Mouse (Mus musculus): Measurements from ENCODE around the gene Caskin1. TPM values are rescaled to one million over a fixed set of nuclear protein-coding genes. Genes with fewer than 3 reads are reported as not detected.
A peak's percentile ranks its signal among the peaks of the same experiment; 100 is the strongest.

Gene Caskin1
- total and polyA plus RNA-seq, 2 experiments from 2014 or later = 0.11 to 0.14 TPM

DNA sequence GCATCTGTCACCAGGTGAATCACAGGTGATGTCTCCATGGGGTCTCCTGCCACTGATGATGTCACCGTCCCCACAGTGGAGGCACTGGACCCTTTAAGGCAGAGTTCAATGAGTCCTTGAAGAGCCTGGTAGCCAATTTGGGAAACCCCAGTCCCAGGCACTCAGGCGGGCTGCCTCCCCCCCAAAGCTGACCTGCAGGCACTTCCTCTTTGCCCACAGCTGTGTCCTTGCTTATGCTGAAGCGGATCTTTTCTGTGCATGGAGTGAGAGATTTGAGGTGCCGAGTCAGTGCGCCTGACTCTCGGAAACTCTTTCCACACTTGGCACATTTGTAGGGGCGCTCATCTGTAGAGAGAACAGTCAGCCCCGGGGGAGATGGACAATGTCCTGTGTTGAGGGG, 41.8 kb upstream of the Caskin1 start:
- H3K36me3 ChIP-seq (replicated peaks; ENCODE audit: control insufficient read depth, insufficient read depth, low read length) = peaks cover 87% of the 10 kb centered on the region
- no peak for DNase-seq (ENCODE audit: low spot score)
- H3K9me3 ChIP-seq (replicated peaks; ENCODE audit: control insufficient read depth, low read length) = no peaks in the 10 kb centered on the region
- no peak for TF ChIP-seq CTCF (IDR thresholded peaks at IDR 0.05; ENCODE audit: low read depth)
- TF ChIP-seq EP300 (IDR thresholded peaks at IDR 0.05; ENCODE audit: low read depth) = no peak
- no peak overlapping the region for H3K9ac ChIP-seq (replicated peaks; ENCODE audit: low read depth, low read length)
- WGBS = 90% methylated on average over 8 of the region's 8 CpGs
- no peak for ATAC-seq (ENCODE audit: insufficient read depth, low read depth)
- no peaks in the 10 kb centered on the region for H3K4me1 ChIP-seq (ENCODE audit: control insufficient read depth, insufficient read depth)
- H3K27ac ChIP-seq (ENCODE audit: low read depth) = no peak overlapping the region
- H3K27me3 ChIP-seq (ENCODE audit: control insufficient read depth, insufficient read depth, low read length) = no peaks in the 10 kb centered on the region
- no peak overlapping the region for H3K4me3 ChIP-seq (ENCODE audit: low read depth, low read length)
- no peak overlapping the region for H3K4me2 ChIP-seq (ENCODE audit: low read depth, low read length)

GRCm38 (mm10) chr17:24449507-24449906, 38.9 kb upstream of the Caskin1 start:
- Histone ChIP-seq H3K9me3 (replicated peaks; ENCODE audit: control insufficient read depth, low read length) (no peaks in the 10 kb centered on the region), H3K4me3 (ENCODE audit: low read depth, low read length) (no peak overlapping the region), H3K27ac (ENCODE audit: low read depth) (no peak overlapping the region), H3K36me3 (replicated peaks; ENCODE audit: control insufficient read depth, insufficient read depth, low read length) (peaks cover 69% of the 10 kb centered on the region), H3K9ac (replicated peaks; ENCODE audit: low read depth, low read length) (no peak overlapping the region), H3K27me3 (ENCODE audit: control insufficient read depth, insufficient read depth, low read length) (no peaks in the 10 kb centered on the region), H3K4me1 (ENCODE audit: control insufficient read depth, insufficient read depth) (peaks cover 13% of the 10 kb centered on the region), H3K4me2 (ENCODE audit: low read depth, low read length) (no peak overlapping the region)
- no peak for ATAC-seq (ENCODE audit: insufficient read depth, low read depth)
- WGBS = 88% methylated on average over 6 of the region's 6 CpGs
- TF ChIP-seq CTCF (IDR thresholded peaks at IDR 0.05; ENCODE audit: low read depth) (no peak), EP300 (IDR thresholded peaks at IDR 0.05; ENCODE audit: low read depth) (no peak)
- no peak for DNase-seq (ENCODE audit: low spot score)

DNA sequence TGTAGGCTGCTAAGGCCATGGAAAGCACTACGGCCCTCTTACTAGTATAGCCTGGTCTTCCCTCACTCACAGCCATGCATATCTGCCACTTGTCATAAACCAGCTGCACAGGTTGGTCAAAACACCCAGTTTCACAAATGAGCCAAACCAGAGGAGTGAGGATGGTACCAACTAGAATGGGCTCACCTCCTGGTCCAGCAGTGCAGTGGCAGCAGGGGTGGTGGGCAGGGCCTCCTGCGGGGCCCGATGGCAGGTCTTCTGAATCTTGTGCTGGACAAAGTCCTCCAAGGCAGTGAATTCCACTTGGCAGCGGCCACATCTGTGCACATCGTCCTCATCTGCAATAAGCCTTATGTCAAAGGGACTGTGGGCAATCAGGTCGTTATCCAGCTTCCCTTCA, 37.2 kb upstream of the Caskin1 start:
- Histone ChIP-seq H3K9me3 (replicated peaks; ENCODE audit: control insufficient read depth, low read length) (no peaks in the 10 kb centered on the region), H3K27me3 (ENCODE audit: control insufficient read depth, insufficient read depth, low read length) (no peaks in the 10 kb centered on the region), H3K4me1 (ENCODE audit: control insufficient read depth, insufficient read depth) (peaks cover 18% of the 10 kb centered on the region), H3K4me2 (ENCODE audit: low read depth, low read length) (no peak overlapping the region), H3K4me3 (ENCODE audit: low read depth, low read length) (no peak overlapping the region), H3K9ac (replicated peaks; ENCODE audit: low read depth, low read length) (no peak overlapping the region), H3K27ac (ENCODE audit: low read depth) (no peak overlapping the region), H3K36me3 (replicated peaks; ENCODE audit: control insufficient read depth, insufficient read depth, low read length) (peaks cover 51% of the 10 kb centered on the region)
- 91% methylated on average over 6 of the region's 6 CpGs for WGBS
- DNase-seq (ENCODE audit: low spot score) (no peak), ATAC-seq (ENCODE audit: insufficient read depth, low read depth) (no peak)
- TF ChIP-seq EP300 (IDR thresholded peaks at IDR 0.05; ENCODE audit: low read depth) = no peak
- no peak for TF ChIP-seq CTCF (IDR thresholded peaks at IDR 0.05; ENCODE audit: low read depth)

GRCm38 (mm10) chr17:24453372-24453771, 35.0 kb upstream of the Caskin1 start:
- Histone ChIP-seq H3K9ac (replicated peaks; ENCODE audit: low read depth, low read length) (no peak overlapping the region), H3K27me3 (ENCODE audit: control insufficient read depth, insufficient read depth, low read length) (no peaks in the 10 kb centered on the region), H3K4me3 (ENCODE audit: low read depth, low read length) (no peak overlapping the region), H3K9me3 (replicated peaks; ENCODE audit: control insufficient read depth, low read length) (no peaks in the 10 kb centered on the region), H3K4me2 (ENCODE audit: low read depth, low read length) (0 out of 2 replicates have a peak overlapping the region, but pooled peaks have one; percentile 69), H3K36me3 (replicated peaks; ENCODE audit: control insufficient read depth, insufficient read depth, low read length) (peaks cover 30% of the 10 kb centered on the region), H3K4me1 (ENCODE audit: control insufficient read depth, insufficient read depth) (peaks cover 18% of the 10 kb centered on the region), H3K27ac (ENCODE audit: low read depth) (no peak overlapping the region)
- TF ChIP-seq CTCF (IDR thresholded peaks at IDR 0.05; ENCODE audit: low read depth) = no peak
- no peak for TF ChIP-seq EP300 (IDR thresholded peaks at IDR 0.05; ENCODE audit: low read depth)
- no peak for ATAC-seq (ENCODE audit: insufficient read depth, low read depth)
- no peak for DNase-seq (ENCODE audit: low spot score)
- WGBS = 87% methylated on average over 2 of the region's 2 CpGs

- no peak for DNase-seq (ENCODE audit: low spot score)
- no peak for ATAC-seq (ENCODE audit: insufficient read depth, low read depth)
- Histone ChIP-seq H3K9me3 (replicated peaks; ENCODE audit: control insufficient read depth, low read length) (no peaks in the 10 kb centered on the region), H3K9ac (replicated peaks; ENCODE audit: low read depth, low read length) (peak overlapping the region; percentile 93), H3K4me3 (ENCODE audit: low read depth, low read length) (peak overlapping the region; percentile 85), H3K4me1 (ENCODE audit: control insufficient read depth, insufficient read depth) (peaks cover 18% of the 10 kb centered on the region), H3K27ac (ENCODE audit: low read depth) (peak overlapping the region; percentile 97), H3K36me3 (replicated peaks; ENCODE audit: control insufficient read depth, insufficient read depth, low read length) (peaks cover 21% of the 10 kb centered on the region), H3K4me2 (ENCODE audit: low read depth, low read length) (peak overlapping the region; percentile 69), H3K27me3 (ENCODE audit: control insufficient read depth, insufficient read depth, low read length) (no peaks in the 10 kb centered on the region)
- WGBS = 4% methylated on average over 14 of the region's 14 CpGs
- TF ChIP-seq EP300 (IDR thresholded peaks at IDR 0.05; ENCODE audit: low read depth) (no peak), CTCF (IDR thresholded peaks at IDR 0.05; ENCODE audit: low read depth) (no peak)
Measured at GRCm38 (mm10) chr17:24454218-24454755, 34.1 kb upstream of the Caskin1 start.

Data from heart, postnatal 0 days (tissue).